Mouse (Mus musculus): Measurements from ENCODE around the gene Fxyd6. TPM values are rescaled to one million over a fixed set of nuclear protein-coding genes. Genes with fewer than 3 reads are reported as not detected.
A peak's percentile ranks its signal among the peaks of the same experiment; 100 is the strongest.

Fxyd6 gene
- total RNA-seq, 2 experiments from 2014 or later: not detected

- no peak for ATAC-seq (replicated peaks; ENCODE audit: poor library complexity, severe bottlenecking)
Observed at GRCm38 (mm10) chr9:45410193-45410592, 40.2 kb downstream of the Fxyd6 start.

DNA sequence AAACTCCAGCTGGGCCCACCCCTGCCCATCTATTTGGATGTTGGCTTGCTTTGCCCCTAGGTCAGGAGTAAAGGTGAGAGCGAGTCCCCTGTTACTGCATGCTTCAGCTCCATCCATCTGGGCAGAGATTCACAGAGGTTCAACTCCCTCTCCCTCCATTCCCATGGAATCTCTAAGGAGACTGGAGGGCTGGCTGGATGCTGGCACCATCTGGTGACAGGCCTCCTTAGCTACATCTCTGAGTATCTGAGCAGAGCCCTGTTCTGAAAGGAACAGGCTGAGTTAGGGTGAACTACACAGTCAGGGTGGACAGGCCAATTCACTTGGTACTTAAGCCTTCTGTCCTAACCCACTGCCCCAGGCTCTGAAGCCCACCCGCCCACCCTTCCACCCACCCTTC, 40.6 kb downstream of the Fxyd6 start:
- no peak for ATAC-seq (replicated peaks; ENCODE audit: poor library complexity, severe bottlenecking)

- ATAC-seq (replicated peaks; ENCODE audit: poor library complexity, severe bottlenecking): no peak
Observed at GRCm38 (mm10) chr9:45411111-45411510, 41.1 kb downstream of the Fxyd6 start.

DNA sequence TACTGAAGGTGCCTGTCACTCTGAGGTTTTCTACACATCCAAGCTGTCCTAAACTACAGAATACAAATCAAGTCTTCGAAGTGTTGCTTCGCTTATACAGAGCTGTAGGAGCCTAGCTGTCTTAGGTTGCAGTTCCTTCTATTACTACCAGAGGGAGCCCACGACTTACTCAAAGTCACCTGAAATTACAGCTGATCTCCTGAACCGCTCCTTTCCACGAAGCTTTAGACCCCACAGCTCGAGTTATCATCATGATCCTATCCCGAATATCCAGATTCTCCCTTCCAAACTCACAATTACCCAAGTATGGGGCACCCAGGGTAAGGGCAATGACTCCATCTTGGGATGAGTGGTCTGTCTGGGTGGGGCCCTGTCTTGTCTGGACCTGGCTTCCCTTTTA, 41.8 kb downstream of the Fxyd6 start:
- 0 out of 2 replicates have a peak, but pooled peaks have one; percentile 17 for ATAC-seq (replicated peaks; ENCODE audit: poor library complexity, severe bottlenecking)

GRCm38 (mm10) chr9:45412287-45412686, 42.3 kb downstream of the Fxyd6 start:
- peak; percentile 62 for ATAC-seq (replicated peaks; ENCODE audit: poor library complexity, severe bottlenecking)

DNA sequence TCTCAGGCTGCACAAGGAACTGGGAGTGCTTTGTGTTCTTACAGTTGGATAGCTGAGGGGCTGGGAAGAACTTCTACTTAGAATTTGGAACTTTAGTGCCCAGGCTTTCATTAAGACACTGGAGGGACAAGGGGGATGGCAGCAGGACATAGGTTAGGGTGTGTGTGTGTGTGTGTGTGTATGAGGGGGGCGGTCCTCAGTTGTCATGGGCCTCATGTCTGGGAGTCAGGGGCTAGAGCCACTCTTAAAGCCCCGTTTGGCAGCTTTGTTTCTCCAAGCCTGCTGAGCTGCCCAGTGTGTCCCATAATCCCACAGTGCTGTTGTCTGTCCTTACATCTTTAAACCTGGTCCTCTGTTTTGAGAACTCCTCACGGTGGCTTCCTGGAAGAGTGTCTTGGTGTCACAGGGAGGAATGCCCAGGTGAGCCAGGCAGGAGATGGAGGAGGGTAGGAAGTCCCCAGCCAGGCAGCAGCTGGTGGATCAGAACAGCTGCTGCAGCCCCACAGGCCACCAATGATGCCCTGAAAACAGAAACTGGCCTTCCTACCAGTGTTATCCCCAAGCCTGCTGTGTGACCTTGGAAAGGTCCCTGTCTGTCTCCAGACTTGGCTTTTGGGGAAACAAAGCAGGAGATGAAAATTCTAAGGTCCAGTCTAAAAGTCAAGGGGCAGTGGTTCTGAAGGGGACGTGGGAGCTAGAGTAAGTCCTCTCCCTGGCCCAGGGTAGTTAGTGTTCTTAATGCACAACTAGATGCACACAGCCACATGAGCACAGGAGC, 42.9 kb downstream of the Fxyd6 start:
- ATAC-seq (replicated peaks; ENCODE audit: poor library complexity, severe bottlenecking): no peak

GRCm38 (mm10) chr9:45413478-45414140, 43.6 kb downstream of the Fxyd6 start:
- ATAC-seq (replicated peaks; ENCODE audit: poor library complexity, severe bottlenecking): no peak

DNA sequence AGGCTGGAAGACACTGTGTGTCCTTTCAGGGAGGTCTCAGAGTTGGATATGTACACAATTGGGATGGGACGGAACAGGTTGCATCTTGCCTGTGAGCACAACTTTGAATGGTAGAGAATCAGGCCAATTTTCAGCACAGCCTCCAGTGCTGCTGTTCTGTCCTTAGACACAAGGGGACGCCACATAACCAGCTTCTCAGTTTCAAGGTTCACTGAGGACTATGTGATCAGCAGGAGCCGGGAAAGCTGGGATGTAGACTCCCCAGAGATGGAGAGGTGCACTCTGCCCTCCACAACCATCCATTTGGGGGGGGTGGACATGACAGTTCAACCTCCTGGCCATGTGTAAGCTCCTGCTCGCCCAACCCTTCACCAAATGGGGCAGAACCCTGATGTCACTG, 45.9 kb downstream of the Fxyd6 start:
- ATAC-seq (replicated peaks; ENCODE audit: poor library complexity, severe bottlenecking): peak; percentile 23; the same call in 1 of the 2 replicates

DNA sequence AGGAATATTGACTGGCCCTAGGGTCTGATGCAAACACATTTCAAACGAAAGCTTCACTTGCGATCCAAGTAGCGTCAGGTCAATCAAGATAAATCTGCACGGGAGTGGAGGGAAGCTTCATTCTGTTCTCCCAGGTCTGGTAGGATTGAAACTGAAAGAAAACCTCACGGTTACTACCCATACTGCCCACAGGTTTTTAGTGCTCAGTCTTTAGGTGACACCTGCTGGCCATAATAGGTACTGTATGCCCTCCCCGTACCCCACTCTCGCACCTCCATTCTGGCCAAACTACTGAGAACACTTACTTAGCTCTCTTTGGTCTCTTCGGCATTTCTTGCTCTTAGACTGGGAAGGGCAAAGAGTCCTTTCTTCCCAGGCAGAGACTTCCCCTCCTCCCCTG, 47.3 kb downstream of the Fxyd6 start:
- peak; percentile 81 for ATAC-seq (replicated peaks; ENCODE audit: poor library complexity, severe bottlenecking)

GRCm38 (mm10) chr9:45418252-45418651, 48.3 kb downstream of the Fxyd6 start:
- no peak for ATAC-seq (replicated peaks; ENCODE audit: poor library complexity, severe bottlenecking)

DNA sequence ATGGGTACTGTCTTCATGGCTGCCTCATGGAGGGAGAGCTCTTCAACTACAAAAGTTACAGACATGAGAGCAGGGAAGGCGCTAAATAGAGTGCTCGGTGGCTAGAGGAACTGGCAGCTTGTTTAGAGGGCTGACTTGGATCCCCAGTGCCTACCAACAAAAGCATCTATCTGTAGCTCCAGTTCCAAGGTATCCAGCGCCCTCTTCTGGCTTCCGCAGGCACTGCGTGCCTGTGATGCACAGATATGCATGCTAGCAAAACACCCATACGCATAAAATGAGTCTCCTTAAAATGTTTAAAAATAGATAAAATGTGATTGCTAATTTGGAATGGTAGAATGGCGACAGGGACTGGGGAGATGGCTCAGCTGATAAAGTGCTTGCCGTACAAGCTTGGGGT, 51.2 kb downstream of the Fxyd6 start:
- ATAC-seq (replicated peaks; ENCODE audit: poor library complexity, severe bottlenecking): no peak

- no peak for ATAC-seq (replicated peaks; ENCODE audit: poor library complexity, severe bottlenecking)
Observed at GRCm38 (mm10) chr9:45422761-45423298, 52.8 kb downstream of the Fxyd6 start.

DNA sequence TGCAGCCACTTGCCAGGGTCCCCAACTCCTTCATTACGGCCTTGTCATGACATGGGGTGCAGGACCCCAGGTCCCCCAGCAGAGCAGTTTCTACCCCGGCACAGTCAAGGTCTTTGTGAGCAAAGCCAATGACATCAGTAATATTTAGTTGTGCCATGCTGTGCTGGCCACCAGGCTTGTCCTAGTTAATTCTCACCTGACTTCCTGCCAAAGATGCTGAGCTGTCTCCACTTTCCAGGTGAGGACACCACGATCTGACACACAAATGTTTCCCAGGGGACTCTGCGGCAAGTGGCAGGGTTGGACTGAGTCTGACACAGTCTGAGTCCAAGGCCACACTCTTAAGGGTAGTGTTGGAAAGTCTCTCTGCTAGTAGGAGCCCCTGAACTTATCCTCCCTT, 56.5 kb downstream of the Fxyd6 start, which contains the start of gene Dscaml1:
TSS of gene Dscaml1 (plus strand) at position 173 of the 400 bp plus-strand sequence.
- ATAC-seq (replicated peaks; ENCODE audit: poor library complexity, severe bottlenecking): no peak

DNA sequence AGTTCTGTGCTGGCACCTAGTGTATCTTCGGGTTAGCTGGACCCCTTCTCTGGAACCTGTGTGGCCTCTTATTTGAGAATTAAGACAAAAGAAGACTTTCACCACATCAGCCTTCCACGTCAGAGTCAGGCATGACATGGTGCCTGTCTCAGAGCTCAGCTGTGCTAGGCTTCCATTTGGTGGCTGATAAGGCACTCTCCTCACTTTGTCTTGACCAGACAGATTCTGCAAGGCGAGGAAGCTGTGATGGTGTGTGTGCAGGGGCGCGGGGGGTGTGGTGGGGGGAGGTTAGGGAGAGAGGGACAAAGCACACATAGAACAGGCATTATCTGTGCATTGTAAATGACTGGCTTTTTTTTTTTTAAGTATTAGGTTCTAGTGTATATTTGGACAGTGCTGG, 59.4 kb downstream of the Fxyd6 start:
- no peak for ATAC-seq (replicated peaks; ENCODE audit: poor library complexity, severe bottlenecking)

- 0 out of 2 replicates have a peak, but pooled peaks have one; percentile 27 for ATAC-seq (replicated peaks; ENCODE audit: poor library complexity, severe bottlenecking)
Observed at GRCm38 (mm10) chr9:45429951-45430697, 60.1 kb downstream of the Fxyd6 start.

DNA sequence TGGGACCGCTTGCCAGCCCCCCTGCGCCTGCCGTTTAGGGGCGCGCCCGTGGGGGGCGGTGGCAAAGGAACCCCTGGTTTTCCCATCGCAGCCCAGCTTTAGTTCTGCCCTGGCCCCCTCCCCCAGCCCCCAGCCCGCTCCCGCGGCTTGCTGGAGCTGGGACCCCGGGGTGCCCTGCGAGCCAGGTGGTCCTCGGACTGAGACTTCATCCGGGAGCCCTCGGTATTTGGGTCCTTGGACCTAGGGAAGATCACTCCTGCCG, 60.6 kb downstream of the Fxyd6 start:
- ATAC-seq (replicated peaks; ENCODE audit: poor library complexity, severe bottlenecking): no peak

- no peak for ATAC-seq (replicated peaks; ENCODE audit: poor library complexity, severe bottlenecking)
Observed at GRCm38 (mm10) chr9:45431150-45431549, 61.2 kb downstream of the Fxyd6 start.

GRCm38 (mm10) chr9:45432639-45433038, 62.7 kb downstream of the Fxyd6 start:
- ATAC-seq (replicated peaks; ENCODE audit: poor library complexity, severe bottlenecking): no peak

DNA sequence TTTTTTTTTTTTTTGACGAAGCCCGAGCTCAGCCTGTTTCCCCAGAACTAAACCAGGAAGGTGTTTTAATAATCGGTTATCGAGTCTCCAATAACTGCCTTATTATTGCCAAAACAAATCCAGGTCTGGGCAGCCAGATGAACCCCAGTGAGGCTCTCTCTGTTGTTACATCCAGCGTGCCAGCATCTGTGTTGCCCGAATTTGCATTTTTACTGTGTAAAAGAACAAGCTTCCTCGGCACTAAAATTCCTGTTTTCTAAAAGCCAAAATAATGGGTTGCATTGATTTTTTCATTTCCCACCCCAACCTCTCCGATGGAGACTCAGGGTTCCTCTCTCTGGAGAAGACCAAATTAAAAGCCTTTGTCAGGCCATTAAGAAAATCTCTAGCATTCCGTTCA, 63.1 kb downstream of the Fxyd6 start:
- no peak for ATAC-seq (replicated peaks; ENCODE audit: poor library complexity, severe bottlenecking)

- no peak for ATAC-seq (replicated peaks; ENCODE audit: poor library complexity, severe bottlenecking)
Observed at GRCm38 (mm10) chr9:45434171-45434570, 64.2 kb downstream of the Fxyd6 start.

DNA sequence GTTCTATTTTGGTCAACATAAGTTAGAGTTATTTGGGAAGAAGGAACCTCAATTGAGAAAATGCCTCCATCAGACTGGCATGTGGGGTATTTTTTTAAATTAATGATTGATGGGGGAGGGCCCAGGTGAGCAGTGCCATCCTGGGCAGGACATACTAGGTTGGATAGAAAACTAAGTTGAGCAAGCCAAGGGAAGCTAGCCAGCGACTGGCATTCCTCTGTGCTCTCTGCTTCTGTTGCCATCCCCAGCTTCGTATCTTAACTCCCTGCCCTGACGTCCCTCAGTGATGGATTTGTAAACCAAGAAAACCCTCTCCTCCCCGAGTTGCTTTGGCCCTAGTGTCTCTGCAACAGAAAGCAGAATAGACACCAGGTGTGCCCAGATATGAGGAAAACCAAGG, 69.0 kb downstream of the Fxyd6 start:
- no peak for ATAC-seq (replicated peaks; ENCODE audit: poor library complexity, severe bottlenecking)
